23 mouse cellular contexts compared by ENCODE assay signal in the genomic region with DNA sequence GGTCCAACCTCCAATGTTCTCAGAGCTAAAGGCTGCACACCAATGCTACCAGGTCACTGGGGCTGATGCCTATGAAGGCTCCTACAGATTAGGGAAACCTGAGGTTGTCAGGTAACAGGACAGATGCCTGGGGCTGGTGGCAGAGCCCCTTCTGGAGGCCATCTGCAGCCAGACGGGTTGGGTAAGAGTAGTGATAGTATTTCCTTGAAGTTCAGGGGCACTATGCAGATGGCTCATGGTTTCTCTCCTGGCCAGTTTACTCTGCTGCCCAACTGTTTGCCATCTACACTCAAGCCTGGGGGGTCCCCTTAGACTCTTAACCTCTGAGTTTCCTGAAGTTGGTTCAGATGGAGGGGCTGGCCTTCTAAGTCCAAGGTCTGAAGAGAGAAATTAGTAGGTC. TPM values are rescaled to one million over a fixed set of nuclear protein-coding genes. Genes with fewer than 3 reads are reported as not detected.
"Had no signal": no experiment of that assay in that cellular context is flagged by ENCODE, and none has a peak within 500 bp of the region (broad histone marks: within the 10 kb centered on the region; RNA-seq: fewer than 3 reads in every experiment).

No protein-coding gene starts in this region.

- H3K4me1 ChIP-seq: hindbrain, embryonic 10.5 days; hindbrain, embryonic 12.5 days; limb, embryonic 12.5 days had no signal

- H3K4me3 ChIP-seq: gastrocnemius, adult 2 months; heart, adult 2 months; heart, embryonic 13.5 days; heart, embryonic 15.5 days; hindbrain, embryonic 10.5 days; hindbrain, embryonic 12.5 days; layer of hippocampus, adult 2 months; left cerebral cortex, adult 2 months; limb, embryonic 10.5 days; limb, embryonic 12.5 days had no signal

- DNase-seq: gastrocnemius, adult 2 months; gastrocnemius, postnatal 10 days; gastrocnemius, postnatal 25 days; heart, postnatal 14 days; heart, postnatal 4 days; kidney, adult 18-20 months; kidney, adult 8-10 months; kidney, postnatal 10 days; kidney, postnatal 25 days; kidney, postnatal 4 days; liver had no signal

- H3K27ac ChIP-seq: gastrocnemius, adult 2 months; heart, adult 2 months; heart, embryonic 13.5 days; heart, embryonic 15.5 days; hindbrain, embryonic 10.5 days; hindbrain, embryonic 12.5 days; hindbrain, embryonic 14.5 days; layer of hippocampus, adult 2 months; left cerebral cortex, adult 2 months; limb, embryonic 10.5 days; limb, embryonic 12.5 days had no signal

- H3K36me3 ChIP-seq: heart, embryonic 13.5 days; heart, embryonic 15.5 days; limb, embryonic 10.5 days had no signal

- H3K9me3 ChIP-seq: heart, embryonic 13.5 days; heart, embryonic 15.5 days; hindbrain, embryonic 10.5 days; hindbrain, embryonic 12.5 days; limb, embryonic 10.5 days; limb, embryonic 12.5 days had no signal

- H3K27me3 ChIP-seq: heart, embryonic 13.5 days; heart, embryonic 15.5 days; hindbrain, embryonic 12.5 days; limb, embryonic 12.5 days had no signal

RNA-seq across cellular contexts. Expression of gene Col6a1, which starts 40.2 kb away (rescaled TPM):
- total RNA-seq: granulocyte monocyte progenitor cell, adult 5-6 weeks had no signal
- polyA plus RNA-seq: inflammation-experienced regulatory T-cells, adult 6 months had no signal
